Mouse (Mus musculus): ENCODE measurements around the gene Chmp6.

- TF ChIP-seq CHD1 (IDR thresholded peaks at IDR 0.05; ENCODE audit: low read depth, low read length) (no peak), CTCF (conservative IDR thresholded peaks at IDR 0.05 in 1 of 2, IDR thresholded peaks at IDR 0.05 in 1 of 2; ENCODE audit: low read depth in 2 of 2, low read length in 2 of 2) (no peak), RCOR1 (conservative IDR thresholded peaks at IDR 0.05; ENCODE audit: low read depth, low read length) (no peak), USF1 (IDR thresholded peaks at IDR 0.05; ENCODE audit: low read depth, low read length) (no peak), TBP (conservative IDR thresholded peaks at IDR 0.05; ENCODE audit: low read depth, low read length) (no peak), EP300 (IDR thresholded peaks at IDR 0.05; ENCODE audit: low read length) (no peak), BHLHE40 (IDR thresholded peaks at IDR 0.05; ENCODE audit: low read depth, low read length) (no peak), ZC3H11A (IDR thresholded peaks at IDR 0.05; ENCODE audit: low read depth, low read length) (no peak), CHD2 (IDR thresholded peaks at IDR 0.05; ENCODE audit: low read length) (no peak), ZMIZ1 (IDR thresholded peaks at IDR 0.05; ENCODE audit: low read depth, low read length) (no peak), POLR2A (IDR thresholded peaks at IDR 0.05; ENCODE audit: low read depth, low read length) (no peak)
Observed at GRCm38 (mm10) chr11:119967401-119967800, 54.2 kb downstream of the Chmp6 start.
